Mouse (Mus musculus) hindbrain, postnatal 0 days (tissue): ENCODE results near the gene Efcab14. TPM values are rescaled to one million over a fixed set of nuclear protein-coding genes. Genes with fewer than 3 reads are reported as not detected.

Experiments
- ATAC-seq: fragments of 200-750 bp; cut with Nextera tagmentation; 2 replicates; pipeline ENCODE4 v1.8.0; 2017; ENCODE audit warnings: mild to moderate bottlenecking, moderate TSS enrichment, moderate library complexity
- DNase-seq: peaks from one replicate; pipeline ENCODE4 v3.0.0-alpha.2; 2015; ENCODE audit warnings: low spot score
- H3K27ac ChIP-seq: fragments of 300-500 bp; sonication (generic); 2 replicates; pipeline ENCODE4 v1.5.1; 2014; ENCODE audit warnings: mild to moderate bottlenecking
- H3K27me3 ChIP-seq: fragments of 300-500 bp; sonication (generic); 2 replicates; pipeline ENCODE4 v1.6.1; 2014; ENCODE audit warnings: low read length, mixed read lengths; ENCODE audit not compliant: insufficient read depth
- H3K36me3 ChIP-seq: fragments of 300-500 bp; sonication (generic); 2 replicates; pipeline ENCODE4 v1.6.1; 2014; ENCODE audit warnings: low read length, mixed read lengths; ENCODE audit not compliant: insufficient read depth
- H3K4me1 ChIP-seq: fragments of 300-500 bp; sonication (generic); 2 replicates; pipeline ENCODE4 v1.6.1; 2014; ENCODE audit warnings: antibody characterized with exemption, low read length, mixed read lengths; ENCODE audit not compliant: insufficient read depth
- H3K4me2 ChIP-seq: fragments of 300-500 bp; sonication (generic); 2 replicates; pipeline ENCODE4 v1.6.1; 2014; ENCODE audit warnings: low read depth, mild to moderate bottlenecking, low read length, moderate library complexity, mixed read lengths
- H3K4me3 ChIP-seq: fragments of 300-500 bp; sonication (generic); 2 replicates; pipeline ENCODE4 v1.5.1; 2014; ENCODE audit warnings: low read length
- H3K9ac ChIP-seq: fragments of 300-500 bp; sonication (generic); replicated peaks from 2 replicates; pipeline ENCODE4 v1.6.1; 2014; ENCODE audit warnings: mild to moderate bottlenecking, low read length, moderate library complexity, mixed read lengths
- H3K9me3 ChIP-seq: fragments of 300-500 bp; sonication (generic); 2 replicates; pipeline ENCODE4 v1.6.1; 2016; ENCODE audit warnings: low read length, mixed read lengths
- CTCF ChIP-seq: IDR thresholded peaks from 2 replicates; pipeline ENCODE4 v1.5.1; 2016; ENCODE audit warnings: antibody characterized with exemption, control low read depth, low read depth
- WGBS: fragments of 180-500 bp; shearing (Covaris S2); extraction: QIAGEN DNeasy Blood & Tissue Kit; methylation state at CpG from one replicate; pipeline ENCODE4 v1.1.7; 2014; 5-methylcytosine and 5-hydroxymethylcytosine counted together
- polyA plus RNA-seq: library from polyadenylated mRNA; unstranded; fragments of >200 nt; fragmentation: Nextera tagmentation; extraction: Ambion mirVana; gene quantifications from 2 replicates; pipeline ENCODE4 v1.2.1, GENCODE M21; 2015
- total RNA-seq: library from RNA; depleted of rRNA; stranded (reverse); fragments of >200 nt; gene quantifications from 2 replicates; pipeline ENCODE4 v1.2.3, GENCODE M21; 2014

Efcab14 gene
- total and polyA plus RNA-seq, 2 experiments from 2014 or later = 17.0 to 20.5 TPM

GRCm38 (mm10) chr4:115731588-115732222 is 5.8 kb upstream of the Efcab14 start:
- H3K9ac ChIP-seq = no peak overlapping the region
- 24% methylated on average over 7 of the region's 7 CpGs for WGBS
- DNase-seq (peak; percentile 79), ATAC-seq (peak; percentile 79)
- no peak overlapping the region for H3K4me2 ChIP-seq
- H3K9me3 ChIP-seq = no peaks in the 10 kb centered on the region
- no peaks in the 10 kb centered on the region for H3K36me3 ChIP-seq
- no peak overlapping the region for H3K4me3 ChIP-seq
- no peaks in the 10 kb centered on the region for H3K4me1 ChIP-seq
- peaks cover 4% of the 10 kb centered on the region; the same call in 1 of the 2 replicates for H3K27me3 ChIP-seq
- no peak overlapping the region for H3K27ac ChIP-seq
- TF ChIP-seq CTCF = peak; percentile 88

GRCm38 (mm10) chr4:115732223-115732818 is 5.2 kb upstream of the Efcab14 start:
- no peak overlapping the region for H3K4me2 ChIP-seq
- ATAC-seq = no peak
- no peak overlapping the region for H3K4me3 ChIP-seq
- H3K4me1 ChIP-seq = no peaks in the 10 kb centered on the region
- H3K27me3 ChIP-seq = peaks cover 4% of the 10 kb centered on the region; the same call in 1 of the 2 replicates
- no peaks in the 10 kb centered on the region for H3K36me3 ChIP-seq
- no peaks in the 10 kb centered on the region for H3K9me3 ChIP-seq
- WGBS = 80% methylated on average over 3 of the region's 3 CpGs
- no peak overlapping the region for H3K9ac ChIP-seq
- no peak overlapping the region for H3K27ac ChIP-seq
- no peak for TF ChIP-seq CTCF
- DNase-seq = no peak

DNA sequence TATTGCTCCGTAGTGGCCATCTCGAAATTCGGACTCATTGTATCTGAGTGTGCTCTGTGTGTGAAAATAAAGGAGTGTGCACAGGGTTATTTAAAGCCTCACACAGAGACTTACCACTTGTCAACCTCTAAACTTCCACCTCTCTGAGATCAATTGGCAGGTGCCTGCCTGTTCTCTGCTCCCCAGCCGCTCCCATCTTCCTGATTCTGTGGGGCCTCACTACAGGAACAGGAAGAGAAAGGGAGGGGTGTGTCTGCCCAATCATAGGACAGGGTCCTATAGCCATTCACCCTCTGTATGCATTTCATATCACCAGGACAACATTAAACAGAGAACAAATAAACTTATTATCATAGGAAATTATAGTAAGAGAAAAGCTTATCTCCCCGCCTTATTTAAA is 3.8 kb upstream of the Efcab14 start:
- DNase-seq = no peak
- Histone ChIP-seq H3K9me3 (no peaks in the 10 kb centered on the region), H3K36me3 (no peaks in the 10 kb centered on the region), H3K27me3 (peaks cover 4% of the 10 kb centered on the region; the same call in 1 of the 2 replicates), H3K27ac (no peak overlapping the region), H3K4me2 (no peak overlapping the region), H3K4me3 (no peak overlapping the region), H3K4me1 (no peaks in the 10 kb centered on the region), H3K9ac (no peak overlapping the region)
- WGBS = 81% methylated on average over 5 of the region's 5 CpGs
- ATAC-seq = no peak
- no peak for TF ChIP-seq CTCF

GRCm38 (mm10) chr4:115734867-115735266 is 2.7 kb upstream of the Efcab14 start:
- no peak for DNase-seq
- no peak for ATAC-seq
- Histone ChIP-seq H3K9me3 (no peaks in the 10 kb centered on the region), H3K27me3 (peaks cover 4% of the 10 kb centered on the region; the same call in 1 of the 2 replicates), H3K27ac (no peak overlapping the region), H3K4me1 (no peaks in the 10 kb centered on the region; the same call in 1 of the 2 replicates), H3K9ac (no peak overlapping the region), H3K36me3 (no peaks in the 10 kb centered on the region), H3K4me2 (no peak overlapping the region), H3K4me3 (no peak overlapping the region)
- WGBS = 67% methylated on average over 4 of the region's 4 CpGs
- TF ChIP-seq CTCF = no peak

GRCm38 (mm10) chr4:115738481-115738985 is 989 bp downstream of the Efcab14 start:
- Histone ChIP-seq H3K4me3 (peak overlapping the region; percentile 76), H3K27ac (no peak overlapping the region), H3K9me3 (no peaks in the 10 kb centered on the region), H3K36me3 (peaks cover 7% of the 10 kb centered on the region), H3K4me1 (no peaks in the 10 kb centered on the region; the same call in 1 of the 2 replicates), H3K27me3 (no peaks in the 10 kb centered on the region), H3K9ac (peak overlapping the region; percentile 77), H3K4me2 (peak overlapping the region; percentile 61)
- ATAC-seq (no peak), DNase-seq (no peak)
- no peak for TF ChIP-seq CTCF
- WGBS = 51% methylated on average over 13 of the region's 13 CpGs

DNA sequence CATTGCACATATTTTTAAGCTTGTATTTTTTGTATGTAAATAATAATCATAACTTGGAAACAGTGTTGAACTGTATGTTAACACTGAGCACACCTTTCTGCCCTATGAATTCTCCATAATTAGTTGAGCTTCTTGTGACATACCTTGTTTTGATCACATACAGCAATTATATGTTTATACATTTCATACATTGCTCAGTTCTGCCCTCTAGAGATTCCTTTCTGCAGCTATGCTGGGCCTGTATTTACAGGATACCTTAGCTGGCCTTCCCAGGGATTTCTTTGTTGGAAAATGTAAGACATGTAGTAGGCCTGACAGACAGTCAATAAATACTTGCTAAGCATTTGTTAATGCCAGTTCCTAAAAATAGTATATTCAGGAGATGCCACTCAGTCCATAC is 5.1 kb downstream of the Efcab14 start:
- H3K4me1 ChIP-seq = no peaks in the 10 kb centered on the region; the same call in 1 of the 2 replicates
- no peak overlapping the region for H3K27ac ChIP-seq
- H3K4me3 ChIP-seq = no peak overlapping the region
- TF ChIP-seq CTCF = no peak; the same call in 1 of the 2 replicates
- no peak overlapping the region for H3K9ac ChIP-seq
- ATAC-seq (no peak), DNase-seq (no peak)
- no peaks in the 10 kb centered on the region for H3K27me3 ChIP-seq
- no peaks in the 10 kb centered on the region for H3K9me3 ChIP-seq
- peaks cover 17% of the 10 kb centered on the region for H3K36me3 ChIP-seq
- no peak overlapping the region for H3K4me2 ChIP-seq

- ATAC-seq (no peak), DNase-seq (no peak)
- WGBS = 90% methylated on average over 4 of the region's 4 CpGs
- H3K27me3 ChIP-seq = no peaks in the 10 kb centered on the region
- H3K4me3 ChIP-seq = no peak overlapping the region
- no peaks in the 10 kb centered on the region; the same call in 1 of the 2 replicates for H3K4me1 ChIP-seq
- peaks cover 19% of the 10 kb centered on the region for H3K36me3 ChIP-seq
- TF ChIP-seq CTCF = no peak
- no peak overlapping the region for H3K27ac ChIP-seq
- no peak overlapping the region for H3K4me2 ChIP-seq
- no peaks in the 10 kb centered on the region for H3K9me3 ChIP-seq
- no peak overlapping the region for H3K9ac ChIP-seq
These were observed 5.6 kb downstream of the Efcab14 start for GRCm38 (mm10) chr4:115743096-115743495.
